Mouse (Mus musculus) forebrain, embryonic 12.5 days (tissue): ENCODE data around the gene Vav1. TPM values are rescaled to one million over a fixed set of nuclear protein-coding genes. Genes with fewer than 3 reads are reported as not detected.
"Not testable (repeated sequence)": the region's sequence is repeated elsewhere in the genome, so short reads cannot be mapped to it uniquely, and the experiment has no call there.

ENCODE experiments used
- ATAC-seq: fragments of 200-750 bp; cut with Nextera tagmentation; 2 replicates; pipeline ENCODE4 v1.8.0; 2017; ENCODE audit warnings: moderate TSS enrichment; ENCODE audit not compliant: low FRiP score
- H3K27ac ChIP-seq: fragments of 300-500 bp; sonication (generic); 2 replicates; pipeline ENCODE4 v1.5.1; 2016; ENCODE audit warnings: mild to moderate bottlenecking
- H3K27me3 ChIP-seq: fragments of 300-500 bp; sonication (generic); 2 replicates; pipeline ENCODE4 v1.6.1; 2016; ENCODE audit warnings: mild to moderate bottlenecking
- H3K36me3 ChIP-seq: fragments of 300-500 bp; sonication (generic); replicated peaks from 2 replicates; pipeline ENCODE4 v1.6.1; 2016; ENCODE audit warnings: mild to moderate bottlenecking
- H3K4me1 ChIP-seq: fragments of 300-500 bp; sonication (generic); 2 replicates; pipeline ENCODE4 v1.6.1; 2016
- H3K4me2 ChIP-seq: fragments of 300-500 bp; sonication (generic); 2 replicates; pipeline ENCODE4 v1.6.1; 2016; ENCODE audit warnings: mild to moderate bottlenecking, moderate library complexity
- H3K4me3 ChIP-seq: fragments of 300-500 bp; sonication (generic); replicated peaks from 2 replicates; pipeline ENCODE4 v1.5.1; 2016; ENCODE audit warnings: mild to moderate bottlenecking
- H3K9ac ChIP-seq: fragments of 300-500 bp; sonication (generic); 2 replicates; pipeline ENCODE4 v1.6.1; 2016; ENCODE audit warnings: mild to moderate bottlenecking
- H3K9me3 ChIP-seq: fragments of 300-500 bp; sonication (generic); 2 replicates; pipeline ENCODE4 v1.6.1; 2016
- WGBS: fragments of 180-500 bp; shearing (Covaris S2); methylation state at CpG from one replicate; pipeline ENCODE4 v1.1.7; 2016; 5-methylcytosine and 5-hydroxymethylcytosine counted together
- polyA plus RNA-seq: library from polyadenylated mRNA; unstranded; fragments of >200 nt; fragmentation: Nextera tagmentation; extraction: Ambion mirVana; gene quantifications from 2 replicates; pipeline ENCODE4 v1.2.1, GENCODE M21; 2016

Vav1 gene
- polyA plus RNA-seq, 1 experiment from 2014 or later: 1.4 TPM

- H3K36me3 ChIP-seq: no peaks in the 10 kb centered on the region
- no peaks in the 10 kb centered on the region for H3K27me3 ChIP-seq
- H3K9me3 ChIP-seq: no peaks in the 10 kb centered on the region
- no peak overlapping the region for H3K4me2 ChIP-seq
- no peak for ATAC-seq
- H3K27ac ChIP-seq: no peak overlapping the region
- 79% methylated on average over 9 of the region's 9 CpGs for WGBS
- no peak overlapping the region for H3K9ac ChIP-seq
- H3K4me3 ChIP-seq: no peak overlapping the region
- no peaks in the 10 kb centered on the region for H3K4me1 ChIP-seq
These were observed 55.3 kb downstream of the Vav1 start for GRCm38 (mm10) chr17:57334001-57334760.

DNA sequence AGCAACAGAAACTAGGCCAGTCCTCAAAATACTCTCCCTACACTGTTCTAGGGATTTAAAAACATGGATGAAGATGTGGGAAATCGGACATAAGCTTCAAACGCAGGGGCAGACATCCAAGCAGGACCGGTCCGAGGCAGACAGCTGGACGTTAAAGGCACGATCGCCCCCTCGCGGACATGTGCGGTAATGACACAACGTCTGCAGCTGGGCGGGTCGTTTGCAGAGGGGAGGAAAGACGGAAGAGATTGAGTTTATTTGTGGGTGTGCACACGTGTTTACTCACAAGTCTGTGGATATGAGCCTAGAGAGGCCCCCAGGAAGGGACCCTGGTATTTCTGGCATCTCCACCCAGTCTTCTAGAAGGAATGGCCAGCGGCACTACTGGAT, 55.9 kb downstream of the Vav1 start:
- Histone ChIP-seq H3K27me3 (no peaks in the 10 kb centered on the region), H3K36me3 (no peaks in the 10 kb centered on the region), H3K27ac (no peak overlapping the region), H3K4me1 (no peaks in the 10 kb centered on the region), H3K4me2 (no peak overlapping the region), H3K9ac (no peak overlapping the region), H3K4me3 (no peak overlapping the region), H3K9me3 (no peaks in the 10 kb centered on the region)
- WGBS: 8% methylated on average over 16 of the region's 16 CpGs
- ATAC-seq: peak; percentile 62

GRCm38 (mm10) chr17:57335194-57335593, 56.3 kb downstream of the Vav1 start:
- H3K27ac ChIP-seq, H3K9ac ChIP-seq, H3K36me3 ChIP-seq, H3K4me2 ChIP-seq, H3K4me1 ChIP-seq, H3K27me3 ChIP-seq, H3K4me3 ChIP-seq, H3K9me3 ChIP-seq: not testable (repeated sequence)
- ATAC-seq: peak; percentile 25
- 73% methylated on average over 9 of the region's 9 CpGs for WGBS

DNA sequence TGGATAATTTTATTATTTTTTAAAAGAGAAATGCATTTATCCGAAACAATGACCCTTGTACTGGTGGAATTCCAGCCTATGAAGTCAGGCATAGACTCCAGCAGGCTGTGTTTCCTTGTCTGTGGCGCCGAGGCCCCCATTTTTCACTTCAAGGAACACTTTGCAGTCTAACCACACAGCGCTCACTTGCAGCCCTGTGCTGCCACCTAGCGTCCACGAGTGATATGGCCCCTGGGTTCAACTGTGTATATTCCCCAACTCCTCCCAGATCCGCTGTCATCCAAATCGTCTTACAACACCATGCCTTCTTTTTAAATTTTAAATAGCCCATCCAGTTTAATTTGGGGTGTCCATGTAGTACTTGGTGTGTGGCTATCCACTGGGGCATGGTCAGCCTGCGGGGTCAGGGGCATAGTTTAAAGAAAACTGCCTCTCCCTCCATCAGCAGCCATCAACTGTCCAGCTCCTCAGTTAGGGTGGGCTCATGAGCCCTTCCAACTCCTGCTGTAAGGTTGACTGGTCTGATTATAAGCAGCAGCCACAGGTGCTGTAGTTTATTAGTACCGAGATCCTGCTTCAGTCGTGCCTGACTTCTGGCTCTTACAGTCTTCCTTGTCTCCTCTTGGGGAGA, 56.9 kb downstream of the Vav1 start:
- 12% methylated on average over 11 of the region's 11 CpGs for WGBS
- H3K4me2 ChIP-seq: peak overlapping the region; percentile 6; the same call in 1 of the 2 replicates
- no peaks in the 10 kb centered on the region for H3K36me3 ChIP-seq

GRCm38 (mm10) chr17:57337996-57338395, 59.1 kb downstream of the Vav1 start:
- Histone ChIP-seq H3K9me3 (0 out of 2 replicates have a peak, but pooled peaks cover 4% of the 10 kb centered on the region), H3K9ac (no peak overlapping the region), H3K27me3 (no peaks in the 10 kb centered on the region), H3K4me2 (no peak overlapping the region), H3K4me3 (no peak overlapping the region), H3K27ac (no peak overlapping the region), H3K36me3 (no peaks in the 10 kb centered on the region), H3K4me1 (no peaks in the 10 kb centered on the region)
- no peak for ATAC-seq
- WGBS: 87% methylated on average over 10 of the region's 10 CpGs

More for the DNA sequence above, 56.9 kb downstream of the Vav1 start:
- no peaks in the 10 kb centered on the region for H3K27me3 ChIP-seq
- no peak overlapping the region for H3K27ac ChIP-seq
- H3K4me1 ChIP-seq: no peaks in the 10 kb centered on the region
- no peak overlapping the region for H3K9ac ChIP-seq
- H3K9me3 ChIP-seq: no peaks in the 10 kb centered on the region
- H3K4me3 ChIP-seq: no peak overlapping the region
- peak; percentile 87 for ATAC-seq

- no peak overlapping the region for H3K4me3 ChIP-seq
- no peak overlapping the region for H3K27ac ChIP-seq
- no peak overlapping the region for H3K9ac ChIP-seq
- no peak for ATAC-seq
- 77% methylated on average over 9 of the region's 9 CpGs for WGBS
- H3K4me1 ChIP-seq: no peaks in the 10 kb centered on the region
- no peaks in the 10 kb centered on the region for H3K36me3 ChIP-seq
- no peak overlapping the region for H3K4me2 ChIP-seq
- no peaks in the 10 kb centered on the region for H3K27me3 ChIP-seq
- H3K9me3 ChIP-seq: 0 out of 2 replicates have a peak, but pooled peaks cover 4% of the 10 kb centered on the region
These were observed 60.4 kb downstream of the Vav1 start for GRCm38 (mm10) chr17:57339298-57339697.

- Histone ChIP-seq H3K9ac (no peak overlapping the region), H3K4me3 (no peak overlapping the region), H3K4me2 (no peak overlapping the region), H3K27me3 (no peaks in the 10 kb centered on the region), H3K4me1 (no peaks in the 10 kb centered on the region), H3K9me3 (0 out of 2 replicates have a peak, but pooled peaks cover 4% of the 10 kb centered on the region), H3K27ac (no peak overlapping the region), H3K36me3 (no peaks in the 10 kb centered on the region)
- ATAC-seq: no peak
- WGBS: 83% methylated on average over 4 of the region's 4 CpGs
These were observed 62.7 kb downstream of the Vav1 start for GRCm38 (mm10) chr17:57341568-57341967.

DNA sequence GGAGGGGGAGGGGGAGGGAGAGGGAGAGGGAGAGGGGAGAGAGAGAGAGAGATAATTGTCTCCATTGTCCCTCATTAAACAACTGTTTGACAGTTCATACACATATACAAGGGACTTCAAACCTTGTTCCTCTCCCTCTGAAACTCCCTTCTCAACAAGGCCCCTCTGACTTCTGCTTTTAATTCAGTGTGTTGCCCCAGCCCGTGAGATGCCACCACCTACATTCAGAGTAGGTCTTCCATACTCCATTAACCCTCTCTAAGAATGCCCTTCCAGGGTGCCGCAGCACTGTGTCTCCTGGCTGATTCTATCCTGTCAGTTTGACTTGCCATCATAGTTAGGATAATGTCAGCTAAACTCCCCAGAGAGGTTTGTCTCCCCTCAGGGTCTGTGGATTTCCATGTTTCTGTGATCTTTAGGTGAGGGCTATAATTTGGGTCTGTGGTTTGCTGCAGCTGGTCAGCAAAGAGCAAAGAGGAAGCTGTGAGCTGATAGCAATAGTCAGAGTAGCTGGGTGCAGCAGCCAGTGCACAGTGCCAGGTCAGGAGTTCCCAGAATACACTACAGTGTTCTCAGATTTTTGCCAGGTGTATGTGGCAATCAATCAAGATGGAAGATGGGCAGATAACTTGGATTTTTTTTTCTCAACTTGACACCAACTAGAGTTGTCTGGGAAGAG, 65.3 kb downstream of the Vav1 start:
- H3K36me3 ChIP-seq: no peaks in the 10 kb centered on the region
- no peaks in the 10 kb centered on the region for H3K4me1 ChIP-seq
- ATAC-seq: no peak
- no peak overlapping the region for H3K27ac ChIP-seq
- no peak overlapping the region for H3K4me3 ChIP-seq
- H3K4me2 ChIP-seq: no peak overlapping the region
- no peak overlapping the region for H3K9ac ChIP-seq
- WGBS: 76% methylated on average over 2 of the region's 2 CpGs
- H3K27me3 ChIP-seq: no peaks in the 10 kb centered on the region
- 0 out of 2 replicates have a peak, but pooled peaks cover 4% of the 10 kb centered on the region for H3K9me3 ChIP-seq

GRCm38 (mm10) chr17:57347017-57347416, 68.1 kb downstream of the Vav1 start:
- H3K36me3 ChIP-seq: no peaks in the 10 kb centered on the region
- H3K4me2 ChIP-seq: no peak overlapping the region
- no peaks in the 10 kb centered on the region for H3K27me3 ChIP-seq
- no peak overlapping the region for H3K4me3 ChIP-seq
- 0 out of 2 replicates have a peak, but pooled peaks cover 2% of the 10 kb centered on the region for H3K9me3 ChIP-seq
- no peak overlapping the region for H3K9ac ChIP-seq
- 75% methylated on average over 6 of the region's 6 CpGs for WGBS
- no peaks in the 10 kb centered on the region for H3K4me1 ChIP-seq
- no peak for ATAC-seq
- H3K27ac ChIP-seq: no peak overlapping the region

DNA sequence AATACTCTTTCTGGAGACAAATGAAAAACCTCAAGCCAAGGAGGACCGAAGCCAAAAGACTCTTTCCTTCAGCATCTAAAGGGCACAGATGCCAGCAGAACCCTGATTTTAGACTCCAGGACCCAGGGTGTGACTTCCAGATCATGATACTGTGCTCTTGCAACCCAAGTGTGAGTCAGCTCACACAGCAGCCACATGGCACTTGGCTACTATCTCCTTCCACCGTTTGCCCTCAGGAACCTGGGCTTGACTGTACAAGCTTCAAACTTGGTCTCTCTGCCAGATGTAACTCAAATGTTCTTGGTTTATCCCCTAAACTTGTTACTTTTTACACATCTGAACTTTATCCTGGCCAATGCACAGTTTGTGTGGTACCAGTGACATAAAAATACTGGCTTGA, 68.9 kb downstream of the Vav1 start:
- H3K4me1 ChIP-seq: no peaks in the 10 kb centered on the region
- H3K9me3 ChIP-seq: no peaks in the 10 kb centered on the region
- no peaks in the 10 kb centered on the region for H3K36me3 ChIP-seq
- no peak for ATAC-seq
- no peak overlapping the region for H3K4me2 ChIP-seq
- no peaks in the 10 kb centered on the region for H3K27me3 ChIP-seq
- 85% methylated on average over 2 of the region's 2 CpGs for WGBS
- no peak overlapping the region for H3K9ac ChIP-seq
- no peak overlapping the region for H3K27ac ChIP-seq
- H3K4me3 ChIP-seq: no peak overlapping the region

DNA sequence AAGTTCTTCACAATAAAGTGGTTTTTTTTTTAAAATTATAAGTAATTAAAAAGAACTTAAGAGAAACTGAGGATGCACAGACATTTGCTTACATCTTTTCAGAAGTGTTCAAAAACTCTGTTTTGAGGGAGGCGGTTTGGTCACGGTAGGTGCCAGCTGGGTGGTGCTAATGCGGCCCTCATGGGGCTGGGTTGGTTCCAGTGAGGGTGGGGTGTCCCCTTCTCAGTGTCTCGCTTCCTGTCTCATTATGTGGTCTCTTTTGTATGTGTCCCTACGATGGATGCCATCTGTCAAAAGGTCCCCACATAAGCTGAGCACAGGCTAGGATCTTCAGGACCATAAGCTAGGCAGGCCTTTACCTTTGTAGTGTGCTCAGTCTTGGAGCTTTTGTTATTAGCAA, 70.2 kb downstream of the Vav1 start:
- 74% methylated on average over 5 of the region's 5 CpGs for WGBS
- H3K4me1 ChIP-seq: no peaks in the 10 kb centered on the region

DNA sequence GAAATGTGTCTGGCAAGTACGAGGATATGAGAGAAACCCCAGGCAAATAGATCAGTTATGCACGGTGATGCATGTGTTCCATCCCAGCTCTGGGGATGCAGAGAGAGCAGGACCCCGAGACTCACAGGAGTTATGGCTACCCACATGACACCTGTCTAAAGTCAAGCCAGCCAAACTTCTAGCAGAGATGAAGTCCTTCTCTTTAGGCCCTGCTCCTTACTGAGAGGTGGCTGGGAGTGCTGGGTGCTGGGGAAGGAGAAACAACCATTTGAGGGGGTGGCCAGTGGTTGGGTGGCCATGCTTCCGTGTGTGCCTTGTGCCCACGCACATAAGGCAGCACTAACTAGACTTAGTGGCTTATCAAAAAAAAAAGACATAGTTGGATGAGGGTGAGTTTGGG, 71.3 kb downstream of the Vav1 start:
- 92% methylated on average over 5 of the region's 5 CpGs for WGBS
- Histone ChIP-seq H3K9ac (no peak overlapping the region), H3K9me3 (no peaks in the 10 kb centered on the region), H3K4me1 (no peaks in the 10 kb centered on the region), H3K4me3 (no peak overlapping the region), H3K27ac (no peak overlapping the region), H3K27me3 (no peaks in the 10 kb centered on the region), H3K36me3 (no peaks in the 10 kb centered on the region), H3K4me2 (no peak overlapping the region)
- no peak for ATAC-seq

More for the DNA sequence above, 70.2 kb downstream of the Vav1 start:
- no peak overlapping the region for H3K9ac ChIP-seq
- no peak overlapping the region for H3K27ac ChIP-seq
- H3K9me3 ChIP-seq: no peaks in the 10 kb centered on the region
- H3K27me3 ChIP-seq: no peaks in the 10 kb centered on the region
- no peak overlapping the region for H3K4me3 ChIP-seq
- no peak for ATAC-seq
- no peak overlapping the region for H3K4me2 ChIP-seq
- H3K36me3 ChIP-seq: no peaks in the 10 kb centered on the region
